Mouse (Mus musculus): Measurements from ENCODE around the gene Car15. TPM values are rescaled to one million over a fixed set of nuclear protein-coding genes. Genes with fewer than 3 reads are reported as not detected.

Gene Car15
- polyA plus RNA-seq, 1 experiment: 48.4 TPM

- Histone ChIP-seq H3K27me3 (ENCODE audit: control insufficient read depth, insufficient read depth, low read length) (peaks cover 2% of the 10 kb centered on the region; the same call in 1 of the 2 replicates), H3K4me3 (replicated peaks; ENCODE audit: insufficient read depth, low read depth, low read length) (peak overlapping the region; percentile 25), H3K27ac (ENCODE audit: insufficient read depth, low read length) (no peak overlapping the region), H3K4me1 (ENCODE audit: control insufficient read depth, insufficient read depth, low read length) (peaks cover 9% of the 10 kb centered on the region)
- TF ChIP-seq POLR2A (IDR thresholded peaks at IDR 0.05; ENCODE audit: borderline replicate concordance, insufficient read depth, low read length) (no peak), CTCF (IDR thresholded peaks at IDR 0.05; ENCODE audit: borderline replicate concordance, insufficient read depth, low read depth, low read length) (no peak)
- 6% methylated on average over 18 of the region's 18 CpGs for WGBS
- no peak for DNase-seq
Observed at GRCm38 (mm10) chr16:17802456-17802838, 35.7 kb downstream of the Car15 start.

- no peak for TF ChIP-seq CTCF (IDR thresholded peaks at IDR 0.05; ENCODE audit: borderline replicate concordance, insufficient read depth, low read depth, low read length)
- TF ChIP-seq POLR2A (IDR thresholded peaks at IDR 0.05; ENCODE audit: borderline replicate concordance, insufficient read depth, low read length): no peak
- 20% methylated on average over 7 of the region's 7 CpGs for WGBS
- peaks cover 5% of the 10 kb centered on the region; the same call in 1 of the 2 replicates for H3K27me3 ChIP-seq (ENCODE audit: control insufficient read depth, insufficient read depth, low read length)
- no peak for DNase-seq
- H3K27ac ChIP-seq (ENCODE audit: insufficient read depth, low read length): no peak overlapping the region
- no peak overlapping the region for H3K4me3 ChIP-seq (replicated peaks; ENCODE audit: insufficient read depth, low read depth, low read length)
- H3K4me1 ChIP-seq (ENCODE audit: control insufficient read depth, insufficient read depth, low read length): peaks cover 9% of the 10 kb centered on the region
Observed at GRCm38 (mm10) chr16:17801777-17802455, 36.2 kb downstream of the Car15 start.

GRCm38 (mm10) chr16:17799584-17799983 lies 38.6 kb downstream of the Car15 start:
- TF ChIP-seq POLR2A (IDR thresholded peaks at IDR 0.05; ENCODE audit: borderline replicate concordance, insufficient read depth, low read length): no peak
- no peak for TF ChIP-seq CTCF (IDR thresholded peaks at IDR 0.05; ENCODE audit: borderline replicate concordance, insufficient read depth, low read depth, low read length)
- peaks cover 5% of the 10 kb centered on the region; the same call in 1 of the 2 replicates for H3K27me3 ChIP-seq (ENCODE audit: control insufficient read depth, insufficient read depth, low read length)
- no peak for DNase-seq
- H3K27ac ChIP-seq (ENCODE audit: insufficient read depth, low read length): no peak overlapping the region
- peaks cover 9% of the 10 kb centered on the region for H3K4me1 ChIP-seq (ENCODE audit: control insufficient read depth, insufficient read depth, low read length)
- H3K4me3 ChIP-seq (replicated peaks; ENCODE audit: insufficient read depth, low read depth, low read length): no peak overlapping the region

GRCm38 (mm10) chr16:17798321-17799180 lies 39.6 kb downstream of the Car15 start:
- Histone ChIP-seq H3K4me1 (ENCODE audit: control insufficient read depth, insufficient read depth, low read length) (peaks cover 5% of the 10 kb centered on the region; the same call in 1 of the 2 replicates), H3K4me3 (replicated peaks; ENCODE audit: insufficient read depth, low read depth, low read length) (no peak overlapping the region), H3K27me3 (ENCODE audit: control insufficient read depth, insufficient read depth, low read length) (peaks cover 4% of the 10 kb centered on the region; the same call in 1 of the 2 replicates), H3K27ac (ENCODE audit: insufficient read depth, low read length) (no peak overlapping the region)
- 19% methylated on average over 44 of the region's 45 CpGs for WGBS
- no peak for DNase-seq
- TF ChIP-seq POLR2A (IDR thresholded peaks at IDR 0.05; ENCODE audit: borderline replicate concordance, insufficient read depth, low read length): no peak
- TF ChIP-seq CTCF (IDR thresholded peaks at IDR 0.05; ENCODE audit: borderline replicate concordance, insufficient read depth, low read depth, low read length): no peak

GRCm38 (mm10) chr16:17797812-17798311 lies 40.3 kb downstream of the Car15 start:
- no peak overlapping the region for H3K4me3 ChIP-seq (replicated peaks; ENCODE audit: insufficient read depth, low read depth, low read length)
- no peak for TF ChIP-seq POLR2A (IDR thresholded peaks at IDR 0.05; ENCODE audit: borderline replicate concordance, insufficient read depth, low read length)
- TF ChIP-seq CTCF (IDR thresholded peaks at IDR 0.05; ENCODE audit: borderline replicate concordance, insufficient read depth, low read depth, low read length): no peak
- WGBS: 16% methylated on average over 29 of the region's 29 CpGs
- no peak for DNase-seq
- H3K4me1 ChIP-seq (ENCODE audit: control insufficient read depth, insufficient read depth, low read length): peaks cover 5% of the 10 kb centered on the region; the same call in 1 of the 2 replicates
- H3K27ac ChIP-seq (ENCODE audit: insufficient read depth, low read length): no peak overlapping the region
- peaks cover 4% of the 10 kb centered on the region; the same call in 1 of the 2 replicates for H3K27me3 ChIP-seq (ENCODE audit: control insufficient read depth, insufficient read depth, low read length)

GRCm38 (mm10) chr16:17796971-17797811 lies 41.0 kb downstream of the Car15 start, which contains the start of gene Scarf2:
Scarf2 (plus strand) TSS chr16:17797282.
- H3K4me1 ChIP-seq (ENCODE audit: control insufficient read depth, insufficient read depth, low read length): no peaks in the 10 kb centered on the region
- WGBS: 6% methylated on average over 77 of the region's 81 CpGs
- peaks cover 4% of the 10 kb centered on the region; the same call in 1 of the 2 replicates for H3K27me3 ChIP-seq (ENCODE audit: control insufficient read depth, insufficient read depth, low read length)
- no peak within 1 kb of the TSS for H3K27ac ChIP-seq (ENCODE audit: insufficient read depth, low read length)
- no peak for DNase-seq
- TF ChIP-seq POLR2A (IDR thresholded peaks at IDR 0.05; ENCODE audit: borderline replicate concordance, insufficient read depth, low read length) (no peak), CTCF (IDR thresholded peaks at IDR 0.05; ENCODE audit: borderline replicate concordance, insufficient read depth, low read depth, low read length) (no peak)
- no peak within 1 kb of the TSS for H3K4me3 ChIP-seq (replicated peaks; ENCODE audit: insufficient read depth, low read depth, low read length)

- peaks cover 4% of the 10 kb centered on the region; the same call in 1 of the 2 replicates for H3K27me3 ChIP-seq (ENCODE audit: control insufficient read depth, insufficient read depth, low read length)
- DNase-seq: no peak
- no peak overlapping the region for H3K27ac ChIP-seq (ENCODE audit: insufficient read depth, low read length)
- H3K4me1 ChIP-seq (ENCODE audit: control insufficient read depth, insufficient read depth, low read length): no peaks in the 10 kb centered on the region
- TF ChIP-seq POLR2A (IDR thresholded peaks at IDR 0.05; ENCODE audit: borderline replicate concordance, insufficient read depth, low read length) (no peak), CTCF (IDR thresholded peaks at IDR 0.05; ENCODE audit: borderline replicate concordance, insufficient read depth, low read depth, low read length) (no peak)
- H3K4me3 ChIP-seq (replicated peaks; ENCODE audit: insufficient read depth, low read depth, low read length): no peak overlapping the region
Observed at GRCm38 (mm10) chr16:17796519-17796918, 41.6 kb downstream of the Car15 start.
